Mouse (Mus musculus) heart, embryonic 11.5 days (tissue): Measurements from ENCODE around the gene Mad2l2. TPM values are rescaled to one million over a fixed set of nuclear protein-coding genes. Genes with fewer than 3 reads are reported as not detected.

Source experiments
- ATAC-seq: fragments of 200-750 bp; cut with Nextera tagmentation; replicated peaks from 2 replicates; pipeline ENCODE4 v1.8.0; 2017; ENCODE audit warnings: moderate library complexity; ENCODE audit not compliant: insufficient number of reproducible peaks, low FRiP score, low TSS enrichment
- H3K27ac ChIP-seq: fragments of 300-500 bp; sonication (generic); 2 replicates; pipeline ENCODE4 v1.5.1; 2014; ENCODE audit warnings: mild to moderate bottlenecking, low read depth, low read length
- H3K27me3 ChIP-seq: fragments of 300-500 bp; sonication (generic); 2 replicates; pipeline ENCODE4 v1.6.1; 2014; ENCODE audit warnings: mild to moderate bottlenecking, low read length, mixed read lengths; ENCODE audit not compliant: control insufficient read depth, insufficient read depth
- H3K36me3 ChIP-seq: fragments of 300-500 bp; sonication (generic); 2 replicates; pipeline ENCODE4 v1.6.1; 2014; ENCODE audit warnings: mild to moderate bottlenecking, low read length, moderate library complexity, mixed read lengths; ENCODE audit not compliant: control insufficient read depth, insufficient read depth
- H3K4me1 ChIP-seq: fragments of 300-500 bp; sonication (generic); 2 replicates; pipeline ENCODE4 v1.6.1; 2014; ENCODE audit warnings: low read length; ENCODE audit not compliant: control insufficient read depth, insufficient read depth
- H3K4me2 ChIP-seq: fragments of 300-500 bp; sonication (generic); 2 replicates; pipeline ENCODE4 v1.6.1; 2014; ENCODE audit warnings: mild to moderate bottlenecking, moderate library complexity
- H3K4me3 ChIP-seq: fragments of 300-500 bp; sonication (generic); 2 replicates; pipeline ENCODE4 v1.5.1; 2014; ENCODE audit warnings: low read depth, low read length
- H3K9ac ChIP-seq: fragments of 300-500 bp; sonication (generic); 2 replicates; pipeline ENCODE4 v1.6.1; 2014; ENCODE audit warnings: mild to moderate bottlenecking, low read depth, low read length, moderate library complexity
- H3K9me3 ChIP-seq: fragments of 300-500 bp; sonication (generic); replicated peaks from 2 replicates; pipeline ENCODE4 v1.6.1; 2016; ENCODE audit warnings: low read length; ENCODE audit not compliant: control insufficient read depth
- WGBS: fragments of 180-500 bp; shearing (Covaris S2); extraction: QIAGEN DNeasy Blood & Tissue Kit; methylation state at CpG from one replicate; pipeline ENCODE4 v1.1.7; 2014; ENCODE audit not compliant: insufficient replicate concordance; 5-methylcytosine and 5-hydroxymethylcytosine counted together
- polyA plus RNA-seq: library from polyadenylated mRNA; unstranded; fragments of >200 nt; fragmentation: Nextera tagmentation; extraction: Ambion mirVana; gene quantifications from 2 replicates; pipeline ENCODE4 v1.2.1, GENCODE M21; 2014

The Mad2l2 gene
- polyA plus RNA-seq, result 45.3 and 47.2 TPM in 2 replicates

GRCm38 (mm10) chr4:148130133-148130532 is at the start of gene Mad2l2:
Mad2l2 (plus strand) TSS chr4:148130384.
- H3K9ac ChIP-seq, result peak within 1 kb of the TSS; percentile 68
- WGBS, result 1% methylated on average over 17 of the region's 18 CpGs
- no peak within 1 kb of the TSS for H3K27ac ChIP-seq
- H3K27me3 ChIP-seq, result peaks cover 55% of the 10 kb centered on the region
- peaks cover 4% of the 10 kb centered on the region; the same call in 1 of the 2 replicates for H3K4me1 ChIP-seq
- H3K36me3 ChIP-seq, result no peaks in the 10 kb centered on the region
- H3K4me3 ChIP-seq, result peak within 1 kb of the TSS; percentile 62
- no peaks in the 10 kb centered on the region for H3K9me3 ChIP-seq
- peak within 1 kb of the TSS; percentile 96 for H3K4me2 ChIP-seq
- ATAC-seq, result no peak

GRCm38 (mm10) chr4:148080597-148080973 is 49.6 kb upstream of the Mad2l2 start:
- WGBS, result 81% methylated on average over 1 of the region's 1 CpGs
- H3K9ac ChIP-seq, result peak overlapping the region; percentile 46; the same call in 1 of the 2 replicates
- ATAC-seq, result no peak

GRCm38 (mm10) chr4:148081201-148081600 is 49.0 kb upstream of the Mad2l2 start:
- Histone ChIP-seq H3K4me2 (no peak overlapping the region), H3K27ac (no peak overlapping the region), H3K27me3 (no peaks in the 10 kb centered on the region), H3K4me1 (peaks cover 29% of the 10 kb centered on the region), H3K9ac (no peak overlapping the region), H3K4me3 (no peak overlapping the region), H3K36me3 (peaks cover 4% of the 10 kb centered on the region; the same call in 1 of the 2 replicates), H3K9me3 (no peaks in the 10 kb centered on the region)
- ATAC-seq, result no peak
- 93% methylated on average over 10 of the region's 10 CpGs for WGBS

More at GRCm38 (mm10) chr4:148080597-148080973, 49.6 kb upstream of the Mad2l2 start:
- no peaks in the 10 kb centered on the region for H3K9me3 ChIP-seq
- H3K4me1 ChIP-seq, result peaks cover 29% of the 10 kb centered on the region
- peaks cover 4% of the 10 kb centered on the region; the same call in 1 of the 2 replicates for H3K36me3 ChIP-seq
- H3K27me3 ChIP-seq, result no peaks in the 10 kb centered on the region
- H3K27ac ChIP-seq, result no peak overlapping the region
- H3K4me2 ChIP-seq, result no peak overlapping the region
- H3K4me3 ChIP-seq, result no peak overlapping the region

- Histone ChIP-seq H3K36me3 (peaks cover 4% of the 10 kb centered on the region; the same call in 1 of the 2 replicates), H3K4me3 (no peak overlapping the region), H3K4me2 (no peak overlapping the region), H3K4me1 (peaks cover 29% of the 10 kb centered on the region), H3K27me3 (no peaks in the 10 kb centered on the region), H3K9me3 (no peaks in the 10 kb centered on the region), H3K27ac (no peak overlapping the region), H3K9ac (no peak overlapping the region)
- ATAC-seq, result peak; percentile 4; the same call in 1 of the 2 replicates
- WGBS, result 41% methylated on average over 12 of the region's 12 CpGs
These were observed 47.7 kb upstream of the Mad2l2 start for GRCm38 (mm10) chr4:148082257-148083044.

- Histone ChIP-seq H3K36me3 (peaks cover 4% of the 10 kb centered on the region; the same call in 1 of the 2 replicates), H3K9ac (no peak overlapping the region), H3K27ac (no peak overlapping the region), H3K27me3 (no peaks in the 10 kb centered on the region), H3K4me1 (peaks cover 32% of the 10 kb centered on the region), H3K4me2 (peak overlapping the region; percentile 17), H3K9me3 (no peaks in the 10 kb centered on the region), H3K4me3 (no peak overlapping the region)
- 43% methylated on average over 21 of the region's 21 CpGs for WGBS
- ATAC-seq, result no peak
These were observed 46.8 kb upstream of the Mad2l2 start for GRCm38 (mm10) chr4:148083176-148083899.

- peaks cover 32% of the 10 kb centered on the region for H3K4me1 ChIP-seq
- peak overlapping the region; percentile 12; the same call in 1 of the 2 replicates for H3K27ac ChIP-seq
- WGBS, result 12% methylated on average over 8 of the region's 8 CpGs
- no peaks in the 10 kb centered on the region for H3K9me3 ChIP-seq
- ATAC-seq, result no peak
- H3K9ac ChIP-seq, result no peak overlapping the region
- no peaks in the 10 kb centered on the region for H3K27me3 ChIP-seq
- no peak overlapping the region for H3K4me3 ChIP-seq
- H3K4me2 ChIP-seq, result peak overlapping the region; percentile 10; the same call in 1 of the 2 replicates
- peaks cover 4% of the 10 kb centered on the region; the same call in 1 of the 2 replicates for H3K36me3 ChIP-seq
These were observed 45.9 kb upstream of the Mad2l2 start for GRCm38 (mm10) chr4:148084261-148084714.

GRCm38 (mm10) chr4:148085131-148085906 is 44.9 kb upstream of the Mad2l2 start:
- no peak for ATAC-seq
- peaks cover 2% of the 10 kb centered on the region; the same call in 1 of the 2 replicates for H3K36me3 ChIP-seq

GRCm38 (mm10) chr4:148085907-148086305 is 44.3 kb upstream of the Mad2l2 start:
- Histone ChIP-seq H3K36me3 (no peaks in the 10 kb centered on the region), H3K27me3 (no peaks in the 10 kb centered on the region), H3K4me3 (no peak overlapping the region), H3K4me1 (peaks cover 32% of the 10 kb centered on the region), H3K4me2 (no peak overlapping the region), H3K9ac (no peak overlapping the region), H3K9me3 (no peaks in the 10 kb centered on the region), H3K27ac (no peak overlapping the region)
- WGBS, result 72% methylated on average over 3 of the region's 3 CpGs
- no peak for ATAC-seq

More at GRCm38 (mm10) chr4:148085131-148085906, 44.9 kb upstream of the Mad2l2 start:
- WGBS, result 38% methylated on average over 10 of the region's 10 CpGs
- Histone ChIP-seq H3K4me2 (no peak overlapping the region), H3K9ac (no peak overlapping the region), H3K9me3 (no peaks in the 10 kb centered on the region), H3K4me1 (peaks cover 32% of the 10 kb centered on the region), H3K27me3 (no peaks in the 10 kb centered on the region), H3K27ac (no peak overlapping the region; the same call in 1 of the 2 replicates), H3K4me3 (no peak overlapping the region)
